Mouse (Mus musculus) liver, embryonic 14.5 days (tissue): Measurements from ENCODE around the gene Pign. TPM values are rescaled to one million over a fixed set of nuclear protein-coding genes. Genes with fewer than 3 reads are reported as not detected.

Source experiments
- ATAC-seq: fragments of 200-750 bp; cut with Nextera tagmentation; 2 replicates; pipeline ENCODE4 v1.8.0; 2017; ENCODE audit warnings: moderate number of reproducible peaks, mild to moderate bottlenecking, moderate library complexity; ENCODE audit not compliant: insufficient read depth
- DNase-seq, 3 experiments: peaks; one replicate each; pipeline ENCODE4 v3.0.0-alpha.2; 2012 to 2013; ENCODE audit warnings: low read depth in 3 of 3, low spot score in 3 of 3
- H3K27ac ChIP-seq: fragments of 300-500 bp; sonication (generic); 2 replicates; pipeline ENCODE4 v1.5.1; 2014; ENCODE audit warnings: moderate library complexity, mild to moderate bottlenecking, control low read depth, inconsistent platforms
- H3K27me3 ChIP-seq: fragments of 300-500 bp; sonication (generic); 2 replicates; pipeline ENCODE4 v1.6.1; 2014; ENCODE audit warnings: mild to moderate bottlenecking, low read length, moderate library complexity; ENCODE audit not compliant: control insufficient read depth, insufficient read depth
- H3K36me3 ChIP-seq: fragments of 300-500 bp; sonication (generic); replicated peaks from 2 replicates; pipeline ENCODE4 v1.6.1; 2014; ENCODE audit warnings: low read depth; ENCODE audit not compliant: control insufficient read depth, insufficient read depth
- H3K4me1 ChIP-seq, 2 experiments: fragments of 200-500 bp in 1 of 2; fragments of 300-500 bp in 1 of 2; sonication (generic) in 1 of 2; replicated peaks; 2 replicates each; pipeline ENCODE4 v1.6.1; 2012 to 2014; ENCODE audit warnings: antibody characterized with exemption in 1 of 2, inconsistent platforms in 1 of 2, low read length in 1 of 2; ENCODE audit not compliant: control insufficient read depth in 2 of 2, insufficient read depth in 2 of 2
- H3K4me2 ChIP-seq: fragments of 300-500 bp; sonication (generic); 2 replicates; pipeline ENCODE4 v1.6.1; 2014; ENCODE audit warnings: low read depth, mild to moderate bottlenecking, control low read depth, moderate library complexity
- H3K4me3 ChIP-seq, 2 experiments: fragments of 200-500 bp in 1 of 2; fragments of 300-500 bp in 1 of 2; sonication (generic) in 1 of 2; 2 replicates each; pipeline ENCODE4 v1.5.1; 2012 to 2014; ENCODE audit warnings: low read depth in 2 of 2, low read length in 2 of 2, mild to moderate bottlenecking in 2 of 2, control low read depth in 1 of 2, inconsistent platforms in 1 of 2, moderate library complexity in 1 of 2; ENCODE audit not compliant: insufficient read depth in 1 of 2
- H3K9ac ChIP-seq: fragments of 300-500 bp; sonication (generic); replicated peaks from 2 replicates; pipeline ENCODE4 v1.6.1; 2014; ENCODE audit warnings: mild to moderate bottlenecking, control low read depth, moderate library complexity
- H3K9me3 ChIP-seq: fragments of 300-500 bp; sonication (generic); 2 replicates; pipeline ENCODE4 v1.6.1; 2016; ENCODE audit warnings: low read length, mixed read lengths; ENCODE audit not compliant: control insufficient read depth
- CTCF ChIP-seq: IDR thresholded peaks from 2 replicates; pipeline ENCODE4 v1.5.1; 2016; ENCODE audit warnings: antibody characterized with exemption, low read depth, control low read depth
- EP300 ChIP-seq: IDR thresholded peaks from 2 replicates; pipeline ENCODE4 v1.6.1; 2016; ENCODE audit warnings: antibody characterized with exemption, low read depth
- WGBS: fragments of 180-500 bp; shearing (Covaris S2); extraction: QIAGEN DNeasy Blood & Tissue Kit; methylation state at CpG from one replicate; pipeline ENCODE4 v1.1.7; 2014; ENCODE audit not compliant: insufficient replicate concordance; 5-methylcytosine and 5-hydroxymethylcytosine counted together
- polyA plus RNA-seq, 2 experiments: library from polyadenylated mRNA; depleted of rRNA in 1 of 2; stranded (reverse) in 1 of 2; unstranded in 1 of 2; fragments of >200 nt; fragmentation: Nextera tagmentation in 1 of 2; extraction: Ambion mirVana in 1 of 2; gene quantifications; 2 replicates each; pipeline versions ENCODE4 v1.2.1 to v1.2.3; 2012 to 2014

Gene Pign
- polyA plus RNA-seq, 2 experiments = 5.1 to 5.5 TPM

DNA sequence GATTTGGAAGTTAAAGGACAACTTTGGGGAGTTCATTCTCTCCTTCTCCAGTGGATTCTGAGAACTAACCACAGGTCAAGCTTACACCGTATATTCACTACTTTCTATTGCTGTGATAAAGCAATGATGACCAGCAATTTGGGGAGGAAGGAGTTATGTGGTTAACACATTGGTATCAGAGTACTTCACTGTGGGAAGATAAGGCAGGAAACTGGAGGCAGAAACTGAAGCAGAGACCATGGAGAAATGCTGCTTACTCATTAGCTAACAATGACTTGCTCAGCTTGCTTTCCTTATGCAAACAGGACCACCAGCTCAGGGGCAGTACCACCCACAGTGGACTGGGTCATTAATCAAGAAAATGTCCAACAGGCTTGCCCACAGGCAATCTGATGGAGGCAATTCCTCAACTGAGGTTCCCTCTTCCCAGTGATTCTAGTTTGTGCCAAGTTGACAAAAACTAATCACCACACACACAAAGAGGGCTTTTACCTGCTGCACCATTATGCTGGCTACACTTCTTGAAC is 108.2 kb downstream of the Pign start:
- Histone ChIP-seq H3K27me3 (no peaks in the 10 kb centered on the region), H3K9ac (no peak overlapping the region), H3K9me3 (no peaks in the 10 kb centered on the region), H3K4me3 (no peak overlapping the region), H3K27ac (no peak overlapping the region), H3K36me3 (no peaks in the 10 kb centered on the region), H3K4me2 (no peak overlapping the region), H3K4me1 (no peaks in the 10 kb centered on the region)
- no peak for TF ChIP-seq CTCF
- no peak for ATAC-seq
- no peak for DNase-seq
- 3% methylated on average over 1 of the region's 1 CpGs for WGBS

DNA sequence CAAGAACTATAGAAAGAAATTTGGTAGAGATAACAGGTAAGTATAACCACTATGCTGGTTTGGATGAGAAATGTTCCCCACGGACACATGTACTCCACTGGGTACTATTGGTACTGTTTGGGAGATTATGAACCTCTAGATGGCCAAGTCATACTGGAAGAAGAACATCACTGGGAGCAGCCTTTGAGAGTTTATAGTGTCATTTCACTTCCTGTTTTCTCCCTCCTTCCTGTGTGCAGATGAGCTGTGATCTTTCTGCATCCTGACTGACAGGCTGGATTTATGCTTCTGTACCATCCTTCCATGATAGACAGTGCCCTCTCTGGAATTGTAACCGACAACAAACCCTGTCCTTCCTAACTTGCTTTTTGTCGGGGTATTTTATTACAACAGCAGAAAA is 110.3 kb downstream of the Pign start:
- TF ChIP-seq CTCF (no peak), EP300 (no peak)
- Histone ChIP-seq H3K27me3 (no peaks in the 10 kb centered on the region), H3K9ac (no peak overlapping the region), H3K9me3 (no peaks in the 10 kb centered on the region), H3K27ac (no peak overlapping the region), H3K4me3 (no peak overlapping the region), H3K4me2 (no peak overlapping the region), H3K36me3 (no peaks in the 10 kb centered on the region), H3K4me1 (no peaks in the 10 kb centered on the region)
- DNase-seq (no peak), ATAC-seq (no peak)
- WGBS = 59% methylated on average over 3 of the region's 3 CpGs

DNA sequence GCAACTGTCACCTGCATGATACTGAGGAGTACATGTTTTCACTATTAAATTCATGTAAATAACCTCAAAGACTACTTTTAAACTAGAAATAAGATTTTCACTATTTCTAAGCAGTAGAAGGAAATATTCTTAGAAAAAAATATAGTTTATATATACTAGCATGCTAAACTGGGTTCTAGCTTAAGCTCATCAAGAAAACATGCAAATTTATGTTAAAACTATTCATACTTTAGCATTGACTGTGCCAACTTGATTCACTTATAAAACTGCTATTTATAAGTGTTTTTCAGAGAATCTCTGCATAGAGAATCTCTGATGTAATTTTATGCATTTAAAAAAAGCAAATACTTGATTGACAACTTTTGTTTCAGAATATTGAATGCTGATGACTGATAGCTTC is 113.3 kb downstream of the Pign start:
- no peaks in the 10 kb centered on the region for H3K9me3 ChIP-seq
- no peak overlapping the region for H3K9ac ChIP-seq
- no peak for TF ChIP-seq CTCF
- no peak for TF ChIP-seq EP300
- no peak overlapping the region for H3K4me2 ChIP-seq
- no peaks in the 10 kb centered on the region for H3K4me1 ChIP-seq
- H3K4me3 ChIP-seq = no peak overlapping the region
- no peaks in the 10 kb centered on the region for H3K36me3 ChIP-seq
- no peak overlapping the region for H3K27ac ChIP-seq
- no peaks in the 10 kb centered on the region for H3K27me3 ChIP-seq
- ATAC-seq (no peak), DNase-seq (no peak)

DNA sequence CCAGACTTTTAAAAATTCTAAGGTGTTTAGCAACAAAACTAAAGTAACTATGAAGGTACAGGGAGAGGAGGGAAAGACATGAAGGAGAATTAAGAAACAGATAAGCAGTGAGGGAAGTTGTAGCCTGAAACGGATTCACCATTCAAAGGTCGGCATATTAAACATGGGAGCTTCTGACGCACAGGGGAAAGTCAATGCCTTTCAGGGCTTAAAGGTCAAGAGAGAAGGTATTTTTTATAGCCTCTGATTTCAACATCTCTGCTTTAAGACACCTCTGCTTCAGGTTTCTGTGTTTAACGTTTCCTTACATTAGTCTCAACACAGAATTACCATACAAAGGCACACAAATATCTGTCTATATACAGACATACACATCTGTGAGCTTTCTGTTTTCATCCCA is 113.8 kb downstream of the Pign start:
- 67% methylated on average over 4 of the region's 4 CpGs for WGBS
- Histone ChIP-seq H3K9me3 (no peaks in the 10 kb centered on the region), H3K9ac (no peak overlapping the region), H3K4me2 (no peak overlapping the region), H3K27ac (no peak overlapping the region), H3K36me3 (no peaks in the 10 kb centered on the region), H3K4me3 (no peak overlapping the region), H3K4me1 (no peaks in the 10 kb centered on the region), H3K27me3 (no peaks in the 10 kb centered on the region)
- TF ChIP-seq CTCF (no peak), EP300 (no peak)
- no peak for ATAC-seq
- no peak for DNase-seq

DNA sequence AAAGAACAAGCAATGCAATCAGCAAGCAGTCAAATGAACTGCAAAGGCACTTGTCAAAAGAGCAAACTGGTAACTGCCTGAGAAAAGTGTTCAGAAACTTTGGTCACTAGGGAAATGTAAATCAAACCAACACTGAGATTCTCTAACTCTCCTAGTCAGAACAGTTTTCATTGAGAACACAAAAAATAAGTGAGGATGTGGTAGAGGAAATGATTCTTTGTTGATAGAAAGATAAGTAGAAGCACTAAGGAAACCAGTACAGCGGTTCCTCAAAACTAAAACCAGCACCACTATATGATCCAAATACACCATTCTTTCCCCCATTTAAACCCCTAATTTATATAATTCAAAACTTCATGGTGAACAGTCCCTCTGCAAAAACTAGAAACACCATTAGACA is 120.4 kb downstream of the Pign start:
- no peak overlapping the region for H3K9ac ChIP-seq
- DNase-seq (no peak), ATAC-seq (no peak)
- no peak overlapping the region for H3K4me3 ChIP-seq
- WGBS = 42% methylated on average over 1 of the region's 1 CpGs
- no peak for TF ChIP-seq CTCF
- no peak for TF ChIP-seq EP300
- H3K4me1 ChIP-seq = no peaks in the 10 kb centered on the region
- H3K36me3 ChIP-seq = peaks cover 5% of the 10 kb centered on the region; the same call in 1 of the 2 replicates
- no peak overlapping the region for H3K27ac ChIP-seq
- H3K4me2 ChIP-seq = no peak overlapping the region
- no peaks in the 10 kb centered on the region for H3K9me3 ChIP-seq
- H3K27me3 ChIP-seq = no peaks in the 10 kb centered on the region

DNA sequence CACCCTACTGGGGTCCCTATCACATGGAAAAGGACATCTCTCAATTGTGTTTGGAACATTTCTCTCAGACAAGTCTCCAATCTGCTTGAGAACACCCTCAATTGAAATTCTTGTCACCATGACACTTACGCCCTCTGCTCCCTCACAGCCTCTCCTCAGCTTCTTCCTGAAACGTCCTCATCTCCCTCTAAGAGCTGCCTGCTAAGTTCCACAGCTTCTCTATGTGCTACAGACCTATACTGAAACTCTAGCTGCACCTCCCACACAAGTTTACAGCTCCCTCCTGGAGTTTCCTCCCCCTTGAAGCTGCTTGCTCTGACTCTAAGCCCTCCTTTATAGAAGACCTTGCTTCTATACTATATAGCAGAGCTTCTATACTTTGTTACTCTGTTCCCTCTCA is 139.7 kb downstream of the Pign start:
- H3K27ac ChIP-seq = no peak overlapping the region
- TF ChIP-seq EP300 (no peak), CTCF (no peak)
- DNase-seq (no peak), ATAC-seq (no peak)
- H3K9me3 ChIP-seq = no peaks in the 10 kb centered on the region
- H3K4me2 ChIP-seq = no peak overlapping the region
- no peaks in the 10 kb centered on the region for H3K36me3 ChIP-seq
- no peak overlapping the region for H3K9ac ChIP-seq
- no peaks in the 10 kb centered on the region for H3K27me3 ChIP-seq
- no peak overlapping the region for H3K4me3 ChIP-seq
- 55% methylated on average over 2 of the region's 2 CpGs for WGBS
- no peaks in the 10 kb centered on the region for H3K4me1 ChIP-seq
